11 mouse cellular contexts compared by ENCODE assay signal in genomic region chr13:15707481-15707881, GRCm38 (mm10).
DNase-seq lines count a peak whose midpoint lies in the region; ATAC-seq and TF ChIP-seq lines count a peak whose summit lies in the region.
"Had no signal": no experiment of that assay in that cellular context is flagged by ENCODE, and none has a peak within 500 bp of the region (broad histone marks: within the 10 kb centered on the region; RNA-seq: fewer than 3 reads in every experiment).

No protein-coding gene starts in this region.

- no peak overlapping the region for H3K9ac ChIP-seq in heart, adult 2 months (ENCODE audit: low read depth, low read length)
- H3K9ac ChIP-seq in heart, embryonic 13.5 days = no peak overlapping the region
- H3K9ac ChIP-seq: liver, embryonic 15.5 days had no signal

- peak; percentile 32 for TF ChIP-seq CTCF in heart, adult 2 months (IDR thresholded peaks at IDR 0.05)

- H3K27me3 ChIP-seq in heart, adult 2 months (ENCODE audit: control insufficient read depth, insufficient read depth, low read length) = no peaks in the 10 kb centered on the region
- no peaks in the 10 kb centered on the region for H3K27me3 ChIP-seq in heart, embryonic 13.5 days (replicated peaks)
- H3K27me3 ChIP-seq: liver, embryonic 15.5 days had no signal

- H3K27ac ChIP-seq in heart, adult 2 months = no peak overlapping the region
- H3K27ac ChIP-seq in heart, embryonic 13.5 days (replicated peaks) = peak overlapping the region; percentile 48
- H3K27ac ChIP-seq: liver, embryonic 15.5 days had no signal

- 32% methylated on average over 4 of the region's 4 CpGs for WGBS in heart, adult 2 months
- 20% methylated on average over 4 of the region's 4 CpGs for WGBS in heart, embryonic 13.5 days

- H3K4me2 ChIP-seq in heart, embryonic 13.5 days = no peak overlapping the region
- H3K4me2 ChIP-seq: liver, embryonic 15.5 days had no signal

- H3K4me1 ChIP-seq in heart, adult 2 months (ENCODE audit: control insufficient read depth, insufficient read depth, low read length) = peaks cover 2% of the 10 kb centered on the region; the same call in 1 of the 2 replicates
- peaks cover 18% of the 10 kb centered on the region for H3K4me1 ChIP-seq in heart, embryonic 13.5 days
- H3K4me1 ChIP-seq: liver, embryonic 15.5 days had no signal

- DNase-seq in heart, adult 2 months = peak in 1 of 2 experiments; percentile 32
- DNase-seq in heart, postnatal 25 days (ENCODE audit: low spot score) = no peak
- peak; percentile 67 for DNase-seq in adrenal gland, postnatal 14 days
- DNase-seq in lung, postnatal 36 days = peak; percentile 53
- no peak for DNase-seq in right cerebral cortex, postnatal 36 days (ENCODE audit: low spot score in 2 of 2)
- no peak for DNase-seq in spleen, adult 12 weeks (ENCODE audit: low spot score)
- DNase-seq in thymus, postnatal 25 days = no peak
- DNase-seq: right cerebral cortex, postnatal 14 days had no signal

- no peak; the same call in 1 of the 2 replicates for ATAC-seq in heart, embryonic 13.5 days (ENCODE audit: extremely low read depth, insufficient number of reproducible peaks, low FRiP score, low TSS enrichment)
- ATAC-seq: CD4-positive, CD25-positive, alpha-beta regulatory T cell, adult 4 months had no signal

- intact Hi-C loops in heart, adult 2 months (cut with DNase I) = no loop called here
- intact Hi-C loops in heart, postnatal 25 days (cut with DNase I) = no loop called here

- no peak for TF ChIP-seq EP300 in heart, adult 2 months (IDR thresholded peaks at IDR 0.05; ENCODE audit: insufficient read depth, low read depth, low read length)

- H3K9me3 ChIP-seq in heart, embryonic 13.5 days = no peaks in the 10 kb centered on the region
- H3K9me3 ChIP-seq: liver, embryonic 15.5 days had no signal

- H3K36me3 ChIP-seq in heart, adult 2 months (ENCODE audit: control insufficient read depth, insufficient read depth, low read length) = no peaks in the 10 kb centered on the region
- no peaks in the 10 kb centered on the region for H3K36me3 ChIP-seq in heart, embryonic 13.5 days
- H3K36me3 ChIP-seq: liver, embryonic 15.5 days had no signal

- no peak for TF ChIP-seq POLR2A in heart, adult 2 months (IDR thresholded peaks at IDR 0.05; ENCODE audit: insufficient read depth, low read depth, low read length)

- H3K79me2 ChIP-seq in heart, adult 2 months (replicated peaks; ENCODE audit: control insufficient read depth, insufficient read depth, low read length) = no peaks in the 10 kb centered on the region

- no peak overlapping the region for H3K4me3 ChIP-seq in heart, adult 2 months
- H3K4me3 ChIP-seq in heart, embryonic 13.5 days = no peak overlapping the region
- H3K4me3 ChIP-seq: liver, embryonic 15.5 days had no signal

Comparison
In these comparisons a context has a peak if more than half of its experiments do, and no peak if none do; other contexts are left out.
1. DNase-seq: peak in adrenal gland, postnatal 14 days (single experiment) and lung, postnatal 36 days (single experiment); none in heart, postnatal 25 days (single experiment), right cerebral cortex, postnatal 36 days (0 of 2), spleen, adult 12 weeks (single experiment) and thymus, postnatal 25 days (single experiment).